Mouse (Mus musculus) ES-Bruce4 (cell line): Measurements from ENCODE around the gene Rmnd5a.

ENCODE experiments used
- CTCF ChIP-seq: IDR thresholded peaks from one replicate; pipeline ENCODE4 v1.8.1; 2011; ENCODE audit warnings: low read depth, low read length
- POLR2A ChIP-seq: IDR thresholded peaks from one replicate; pipeline ENCODE4 v1.8.1; 2011; ENCODE audit warnings: low read length; ENCODE audit not compliant: insufficient read depth

- TF ChIP-seq CTCF (no peak), POLR2A (no peak)
Measured at GRCm38 (mm10) chr6:71369416-71369815, 71.0 kb downstream of the Rmnd5a start.
